Mouse (Mus musculus): ENCODE measurements around the gene Zfp956. TPM values are rescaled to one million over a fixed set of nuclear protein-coding genes. Genes with fewer than 3 reads are reported as not detected.

Zfp956 gene
- polyA plus RNA-seq, 2 experiments, result 2.1 to 4.3 TPM

GRCm38 (mm10) chr6:47919646-47920446 is 33.3 kb upstream of the Zfp956 start:
- H3K36me3 ChIP-seq (replicated peaks; ENCODE audit: control insufficient read depth, insufficient read depth, low read depth), result no peaks in the 10 kb centered on the region
- H3K27ac ChIP-seq, result peak overlapping the region; percentile 86
- WGBS (ENCODE audit: insufficient replicate concordance), result 28% methylated on average over 11 of the region's 11 CpGs
- H3K27me3 ChIP-seq (ENCODE audit: control insufficient read depth, insufficient read depth, low read length), result no peaks in the 10 kb centered on the region
- H3K9me3 ChIP-seq (ENCODE audit: control insufficient read depth, low read length), result no peaks in the 10 kb centered on the region
- TF ChIP-seq CTCF (IDR thresholded peaks at IDR 0.05; ENCODE audit: low read depth) (no peak), EP300 (IDR thresholded peaks at IDR 0.05; ENCODE audit: low read depth) (no peak)
- peak overlapping the region; percentile 97 for H3K9ac ChIP-seq (replicated peaks)
- peak; percentile 17; the same call in 1 of the 2 replicates for ATAC-seq (ENCODE audit: insufficient read depth)
- peak overlapping the region; percentile 89 for H3K4me2 ChIP-seq (ENCODE audit: low read depth)
- peak overlapping the region; percentile 89 to 99 for H3K4me3 ChIP-seq (ENCODE audit: insufficient read depth in 1 of 2, low read depth in 2 of 2, low read length in 2 of 2)
- peaks cover 29 to 42% of the 10 kb centered on the region in 2 experiments for H3K4me1 ChIP-seq (replicated peaks; ENCODE audit: control insufficient read depth in 2 of 2, insufficient read depth in 2 of 2, low read length in 1 of 2)
- DNase-seq (ENCODE audit: low read depth in 3 of 3, low spot score in 3 of 3), result no peak

DNA sequence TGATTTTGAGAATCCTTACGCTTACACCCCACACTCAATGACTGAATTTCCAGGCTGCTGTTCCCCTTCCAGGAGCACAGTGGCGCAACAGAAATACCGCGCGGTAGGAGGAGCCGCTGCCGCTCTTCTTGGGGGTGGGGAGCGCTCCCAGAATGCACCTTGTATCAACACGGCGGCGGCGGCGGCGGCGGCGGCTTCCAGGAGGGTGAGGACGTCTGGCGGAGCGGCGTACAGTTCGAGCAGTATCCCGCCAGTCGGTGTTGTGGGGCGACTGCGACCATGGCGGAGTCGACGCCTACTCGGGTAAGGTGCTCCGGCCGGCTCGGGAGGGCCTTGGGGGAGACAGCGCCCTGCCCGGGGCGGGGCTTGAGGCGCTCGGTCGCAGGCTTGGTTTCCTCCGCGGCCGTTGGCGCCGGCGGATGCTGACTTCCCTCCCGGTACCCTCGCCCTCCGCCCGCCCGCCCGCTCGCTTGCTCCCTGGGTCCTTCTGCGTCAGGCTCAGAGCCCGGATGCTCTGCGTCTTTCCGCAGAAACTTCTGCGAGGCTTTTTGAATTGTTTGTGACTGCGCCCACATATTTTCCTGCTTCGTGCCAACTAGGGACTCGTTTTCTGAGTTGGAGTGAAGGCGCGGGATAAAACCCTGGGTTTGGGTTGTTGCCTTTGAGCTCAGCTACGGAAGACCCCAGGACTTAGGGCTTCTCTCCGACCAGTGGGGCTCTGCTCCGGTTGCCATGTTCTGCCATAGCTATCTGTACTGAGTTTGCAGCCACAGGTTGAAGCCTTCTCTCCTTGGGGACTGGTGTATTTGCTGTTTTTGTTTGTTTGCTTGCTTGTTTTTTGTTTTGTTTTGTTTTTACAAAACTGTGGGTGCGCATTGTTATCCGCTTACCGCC is 32.5 kb upstream of the Zfp956 start, which contains the start of gene Zfp212:
Gene Zfp212 (plus strand): TSS at position 30 of the 894 bp plus-strand sequence.
- Histone ChIP-seq H3K27ac (peak within 1 kb of the TSS; percentile 86), H3K9ac (replicated peaks) (peak within 1 kb of the TSS; percentile 97), H3K27me3 (ENCODE audit: control insufficient read depth, insufficient read depth, low read length) (no peaks in the 10 kb centered on the region), H3K4me1 (replicated peaks; ENCODE audit: control insufficient read depth in 2 of 2, insufficient read depth in 2 of 2, low read length in 1 of 2) (peaks cover 29 to 42% of the 10 kb centered on the region in 2 experiments), H3K36me3 (replicated peaks; ENCODE audit: control insufficient read depth, insufficient read depth, low read depth) (no peaks in the 10 kb centered on the region), H3K4me2 (ENCODE audit: low read depth) (peak within 1 kb of the TSS; percentile 89), H3K9me3 (ENCODE audit: control insufficient read depth, low read length) (no peaks in the 10 kb centered on the region), H3K4me3 (ENCODE audit: insufficient read depth in 1 of 2, low read depth in 2 of 2, low read length in 2 of 2) (peak within 1 kb of the TSS; percentile 89 to 99)
- ATAC-seq (ENCODE audit: insufficient read depth), result peak; percentile 90
- peak; percentile 81 to 86 (median 84) for DNase-seq (ENCODE audit: low read depth in 3 of 3, low spot score in 3 of 3)
- WGBS (ENCODE audit: insufficient replicate concordance), result under 1% methylated on average over 66 of the region's 67 CpGs
- TF ChIP-seq EP300 (IDR thresholded peaks at IDR 0.05; ENCODE audit: low read depth), result 0 out of 2 replicates have a peak, but pooled peaks have one; percentile 21
- peak; percentile 81 for TF ChIP-seq CTCF (IDR thresholded peaks at IDR 0.05; ENCODE audit: low read depth)

GRCm38 (mm10) chr6:47942461-47942860 is 10.7 kb upstream of the Zfp956 start:
- H3K27ac ChIP-seq, result no peak overlapping the region
- H3K27me3 ChIP-seq (ENCODE audit: control insufficient read depth, insufficient read depth, low read length), result no peaks in the 10 kb centered on the region
- peaks cover 3 to 4% of the 10 kb centered on the region in 2 experiments for H3K4me1 ChIP-seq (replicated peaks; ENCODE audit: control insufficient read depth in 2 of 2, insufficient read depth in 2 of 2, low read length in 1 of 2)
- H3K9ac ChIP-seq (replicated peaks), result peak overlapping the region; percentile 84
- peak overlapping the region; percentile 95 for H3K4me2 ChIP-seq (ENCODE audit: low read depth)
- H3K9me3 ChIP-seq (ENCODE audit: control insufficient read depth, low read length), result no peaks in the 10 kb centered on the region
- TF ChIP-seq CTCF (IDR thresholded peaks at IDR 0.05; ENCODE audit: low read depth) (no peak), EP300 (IDR thresholded peaks at IDR 0.05; ENCODE audit: low read depth) (no peak)
- ATAC-seq (ENCODE audit: insufficient read depth), result peak; percentile 36; the same call in 1 of the 2 replicates
- DNase-seq (ENCODE audit: low read depth in 3 of 3, low spot score in 3 of 3), result no peak
- WGBS (ENCODE audit: insufficient replicate concordance), result 42% methylated on average over 12 of the region's 12 CpGs
- peaks cover 3% of the 10 kb centered on the region; the same call in 1 of the 2 replicates for H3K36me3 ChIP-seq (replicated peaks; ENCODE audit: control insufficient read depth, insufficient read depth, low read depth)
- peak overlapping the region; percentile 43 to 69 for H3K4me3 ChIP-seq (ENCODE audit: insufficient read depth in 1 of 2, low read depth in 2 of 2, low read length in 2 of 2)

DNA sequence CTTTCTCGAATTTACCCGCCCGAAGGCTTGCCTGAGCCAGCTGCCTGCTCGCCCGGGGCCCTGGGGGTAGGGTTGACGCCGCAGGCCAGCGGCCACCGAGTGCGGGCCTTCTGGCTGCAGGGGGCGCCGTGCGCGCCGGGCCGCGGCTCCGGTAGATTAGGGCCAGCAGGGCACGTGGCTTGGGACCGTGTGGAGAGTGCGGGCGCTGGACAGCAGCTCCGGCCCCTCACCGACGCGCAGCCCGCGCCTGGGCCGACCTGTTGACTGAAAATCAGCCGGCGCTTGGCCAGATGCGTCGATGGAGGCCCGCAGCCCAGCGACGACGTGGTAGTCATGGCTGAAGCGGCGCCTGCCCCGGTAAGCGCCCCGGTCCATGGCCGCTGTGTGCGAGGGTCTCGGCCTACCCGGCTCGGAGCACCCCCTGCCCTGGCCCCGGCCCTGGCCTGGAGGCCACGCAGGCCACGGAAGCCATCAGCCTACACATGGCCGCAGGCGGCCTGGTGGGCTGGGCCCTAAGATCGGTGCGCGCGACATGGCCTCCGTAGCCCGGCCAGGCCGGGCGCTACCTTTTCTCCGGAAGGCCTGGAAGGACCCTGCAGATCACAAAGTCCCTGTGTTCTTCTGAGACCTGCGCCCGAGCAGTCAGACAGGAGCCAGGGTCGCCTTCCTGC is 10.0 kb upstream of the Zfp956 start:
- H3K9me3 ChIP-seq (ENCODE audit: control insufficient read depth, low read length), result no peaks in the 10 kb centered on the region
- TF ChIP-seq EP300 (IDR thresholded peaks at IDR 0.05; ENCODE audit: low read depth) (no peak), CTCF (IDR thresholded peaks at IDR 0.05; ENCODE audit: low read depth) (peak; percentile 62)
- H3K27ac ChIP-seq, result no peak overlapping the region
- H3K4me3 ChIP-seq (ENCODE audit: insufficient read depth in 1 of 2, low read depth in 2 of 2, low read length in 2 of 2), result peak overlapping the region; percentile 43 to 69
- DNase-seq (ENCODE audit: low read depth in 3 of 3, low spot score in 3 of 3), result peak; percentile 46 to 61 (median 54)
- peaks cover 3 to 4% of the 10 kb centered on the region in 2 experiments for H3K4me1 ChIP-seq (replicated peaks; ENCODE audit: control insufficient read depth in 2 of 2, insufficient read depth in 2 of 2, low read length in 1 of 2)
- H3K9ac ChIP-seq (replicated peaks), result peak overlapping the region; percentile 84
- H3K36me3 ChIP-seq (replicated peaks; ENCODE audit: control insufficient read depth, insufficient read depth, low read depth), result peaks cover 3% of the 10 kb centered on the region; the same call in 1 of the 2 replicates
- peak; percentile 95 for ATAC-seq (ENCODE audit: insufficient read depth)
- 8% methylated on average over 63 of the region's 64 CpGs for WGBS (ENCODE audit: insufficient replicate concordance)
- peak overlapping the region; percentile 95 for H3K4me2 ChIP-seq (ENCODE audit: low read depth)
- H3K27me3 ChIP-seq (ENCODE audit: control insufficient read depth, insufficient read depth, low read length), result no peaks in the 10 kb centered on the region
